Mouse (Mus musculus) thymus, adult 2 months (tissue): ENCODE results near the gene Scgb3a1.

Experiments used
- CTCF ChIP-seq: fragments of 200-500 bp; IDR thresholded peaks from 2 replicates; pipeline ENCODE4 v1.5.1; 2012; ENCODE audit warnings: mild to moderate bottlenecking, control low read depth, low read length, moderate library complexity, borderline replicate concordance; ENCODE audit not compliant: control insufficient read depth, poor library complexity, insufficient read depth; ENCODE audit errors: extremely low read depth
- POLR2A ChIP-seq: fragments of 200-500 bp; IDR thresholded peaks from 2 replicates; pipeline ENCODE4 v1.6.1; 2012; ENCODE audit warnings: mild to moderate bottlenecking, low read length, control low read depth, moderate library complexity; ENCODE audit not compliant: control insufficient read depth, poor library complexity, insufficient read depth; ENCODE audit errors: extremely low read depth

- TF ChIP-seq POLR2A (no peak), CTCF (no peak)
These were observed 10.0 kb downstream of the Scgb3a1 start for GRCm38 (mm10) chr11:49673433-49673832.
